Mouse (Mus musculus) c-Kit-positive CD71-positive TER-119-positive erythroid progenitor cells, embryonic 14.5 days (primary cell): ENCODE data around the gene Wdr45b.
"Not testable (repeated sequence)": the region's sequence is repeated elsewhere in the genome, so short reads cannot be mapped to it uniquely, and the experiment has no call there.

Experiments used
- DNase-seq: peaks from one replicate; pipeline ENCODE4 v3.0.0-alpha.2; 2013; ENCODE audit warnings: low spot score

Gene Wdr45b

DNA sequence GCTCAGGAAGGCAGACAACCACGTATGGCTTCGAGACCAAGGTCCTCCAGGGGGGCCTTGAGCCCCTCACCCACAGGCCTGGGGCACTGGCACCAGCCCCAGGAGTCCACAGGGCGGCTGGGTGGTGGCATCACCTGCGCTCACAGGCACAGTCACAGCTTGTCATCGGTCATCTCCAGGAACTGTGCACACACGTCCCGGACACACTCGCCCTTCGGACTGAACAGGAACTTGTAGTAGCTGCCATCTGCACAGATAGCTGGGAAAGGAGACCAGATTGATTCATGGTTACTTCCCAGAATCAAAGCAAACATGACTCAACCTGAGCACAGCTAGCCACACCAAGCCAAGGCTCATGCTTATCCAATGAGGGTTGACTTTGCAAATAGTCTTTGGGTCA, 26.0 kb downstream of the Wdr45b start:
- DNase-seq = no peak

DNA sequence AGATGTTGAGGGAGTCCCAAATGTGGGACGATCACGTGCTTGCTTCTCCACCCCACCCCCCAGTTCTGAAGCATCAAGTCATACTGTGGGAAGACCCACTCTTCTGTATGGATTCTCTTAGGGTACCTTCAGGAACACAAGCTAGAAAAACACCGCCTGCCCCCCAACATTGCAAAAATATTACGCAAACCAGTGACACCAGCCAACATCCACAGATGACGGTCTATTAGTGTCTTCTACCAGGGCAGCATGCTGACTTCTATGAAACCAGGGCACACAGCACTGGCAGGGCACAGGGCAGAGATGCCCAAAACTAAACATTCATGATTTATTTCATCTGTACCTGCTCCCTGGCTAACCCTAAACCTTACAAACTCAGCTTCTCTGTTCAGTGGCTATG, 27.6 kb downstream of the Wdr45b start:
- DNase-seq = no peak

DNA sequence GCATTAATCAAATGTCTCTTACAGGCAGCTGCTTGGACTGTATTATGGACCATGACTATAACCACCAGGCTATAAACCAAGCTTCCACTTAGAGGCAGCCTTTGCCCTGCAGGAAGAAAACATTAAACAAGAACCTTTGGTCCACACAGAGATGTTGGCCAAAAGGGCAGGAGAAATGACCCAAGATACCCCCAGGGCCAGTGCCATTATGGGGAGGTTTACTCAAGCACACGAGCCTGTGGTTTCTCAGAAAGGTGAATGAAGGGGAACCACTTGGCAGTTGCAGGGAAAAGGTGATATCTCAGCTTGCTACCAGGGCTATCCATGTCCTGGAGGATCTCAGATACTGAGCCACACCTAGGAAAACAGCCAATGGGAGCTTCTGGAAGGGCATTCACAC, 28.2 kb downstream of the Wdr45b start:
- no peak for DNase-seq

DNA sequence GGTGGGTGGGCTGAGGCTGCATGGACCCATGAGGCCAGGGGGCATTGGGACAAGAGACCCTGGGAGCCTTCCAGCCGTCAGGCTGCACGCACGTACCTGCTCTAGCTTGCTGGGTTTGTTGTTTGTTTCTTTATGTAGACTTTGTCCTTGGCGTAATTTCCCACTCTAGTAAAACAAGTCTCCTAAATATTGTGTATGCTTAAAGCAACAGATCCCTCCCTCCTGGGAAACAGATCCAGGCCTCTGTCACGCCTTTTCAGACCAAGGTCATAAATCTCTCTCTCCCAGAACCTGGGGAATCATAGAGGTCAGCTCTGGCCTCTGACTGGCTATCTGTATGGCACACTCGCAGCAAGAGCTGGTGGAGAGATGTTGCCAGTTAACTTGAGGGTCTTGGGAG, 46.5 kb downstream of the Wdr45b start:
- DNase-seq = not testable (repeated sequence)

DNA sequence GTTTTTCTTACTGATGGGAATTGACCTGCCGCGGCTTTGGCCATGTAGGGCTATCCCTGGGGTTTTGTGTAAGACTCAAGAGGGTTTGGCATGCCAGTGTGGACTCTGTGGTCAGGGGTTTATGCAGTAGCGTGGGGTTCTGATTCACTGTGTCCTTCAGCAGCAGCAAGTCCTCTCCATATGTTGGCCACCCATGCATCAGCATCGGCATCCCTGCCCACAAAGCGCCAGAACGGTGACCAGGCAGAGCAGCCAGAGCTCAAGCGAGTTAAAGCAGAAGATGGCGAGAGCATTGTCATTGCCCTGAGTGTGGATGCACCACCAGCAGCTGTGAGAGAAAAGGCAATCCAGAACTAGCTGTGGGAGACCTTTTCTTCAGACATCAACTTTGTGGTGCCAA, 47.6 kb downstream of the Wdr45b start:
- DNase-seq = no peak

DNA sequence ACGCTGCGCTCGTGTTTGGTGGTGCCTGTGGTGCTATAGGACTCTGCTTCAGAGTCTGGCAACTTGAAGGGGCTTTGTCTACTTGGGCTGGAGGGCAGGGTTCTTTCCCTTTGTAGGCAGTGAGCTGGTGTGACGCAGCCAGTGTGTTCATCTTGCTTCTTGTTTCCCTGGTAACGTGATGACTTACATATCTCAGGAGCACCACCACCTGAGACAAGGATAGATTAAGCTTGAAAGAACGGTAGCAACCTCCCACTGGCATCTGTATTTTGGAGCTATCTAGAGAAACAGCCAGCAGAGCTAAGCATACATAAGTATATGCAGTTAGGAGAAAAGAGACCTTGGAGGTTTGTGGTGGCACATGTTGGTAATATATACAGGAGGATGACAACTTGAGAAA, 48.9 kb downstream of the Wdr45b start:
- no peak for DNase-seq

DNA sequence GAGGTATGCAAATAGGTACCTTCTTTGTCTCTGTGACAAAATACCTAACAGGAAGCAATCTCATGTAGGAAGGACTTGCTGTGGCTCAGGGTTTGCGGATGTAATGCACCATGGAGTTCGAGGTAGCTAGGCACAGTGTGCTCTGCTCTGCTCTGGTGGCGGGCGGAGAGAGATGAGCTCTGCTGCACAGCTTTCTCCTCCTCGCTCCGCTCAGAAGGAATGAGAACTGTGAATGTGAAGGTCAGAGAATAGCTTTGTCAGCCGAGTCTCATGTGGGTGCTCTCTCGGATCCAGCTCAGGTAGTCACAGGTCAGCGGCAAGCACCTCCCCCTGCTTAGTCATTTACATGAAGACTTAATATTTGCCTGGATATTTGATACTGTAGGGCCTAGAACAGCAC, 54.0 kb downstream of the Wdr45b start:
- no peak for DNase-seq

DNA sequence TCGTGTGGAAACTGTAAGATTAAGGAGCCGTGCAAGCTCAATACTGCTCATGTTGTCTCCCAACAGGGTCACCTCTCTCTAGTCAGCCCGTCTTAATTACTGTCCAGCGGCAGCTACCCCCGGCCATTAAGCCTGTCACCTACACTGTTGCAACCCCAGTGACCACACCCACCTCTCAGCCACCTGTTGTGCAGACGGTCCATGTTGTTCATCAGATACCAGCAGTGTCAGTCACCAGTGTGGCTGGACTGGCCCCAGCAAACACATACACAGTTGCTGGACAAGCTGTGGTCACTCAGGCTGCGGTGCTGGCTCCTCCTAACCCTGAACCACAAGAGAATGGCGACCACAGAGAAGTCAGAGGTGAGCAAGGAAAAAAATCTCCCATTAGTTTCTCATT, 55.8 kb downstream of the Wdr45b start:
- DNase-seq = no peak

DNA sequence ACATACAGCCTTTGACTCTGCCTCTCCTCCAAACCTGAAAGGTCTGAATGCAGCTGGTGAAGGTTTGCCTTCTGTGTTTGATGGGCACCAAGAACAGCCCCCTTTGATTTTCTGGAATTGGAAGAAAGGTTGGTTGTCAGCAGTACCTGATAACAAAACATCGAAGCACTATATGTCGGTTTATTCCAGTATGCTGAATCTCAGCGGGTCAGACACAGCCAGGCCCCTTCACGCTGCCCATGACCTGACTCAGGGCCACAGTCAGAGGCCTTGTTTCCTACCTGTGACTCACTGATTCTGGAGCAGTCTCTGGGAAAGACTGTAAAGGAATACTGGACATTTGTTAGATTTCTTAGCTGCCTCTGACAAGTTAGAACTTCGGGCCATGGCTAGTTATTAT, 59.5 kb downstream of the Wdr45b start:
- no peak for DNase-seq

DNA sequence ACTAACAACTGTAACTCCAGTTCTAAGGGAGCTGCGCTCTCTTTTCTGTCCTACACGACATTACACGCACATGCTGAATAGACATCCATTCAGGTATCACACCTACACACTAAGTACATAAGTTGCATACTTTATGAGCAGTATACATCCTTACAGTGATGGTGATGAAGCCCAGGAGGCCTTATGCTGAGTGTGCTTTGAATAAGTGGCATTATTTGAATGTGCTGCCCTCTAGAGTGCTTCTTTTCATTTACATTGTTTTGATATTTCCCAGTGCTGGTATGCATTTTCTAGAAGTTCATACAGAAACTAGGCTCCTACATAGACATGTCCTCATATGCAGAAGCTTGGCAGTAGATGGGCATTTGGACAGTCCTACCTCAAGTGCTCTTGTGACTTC, 64.4 kb downstream of the Wdr45b start:
- DNase-seq = no peak

DNA sequence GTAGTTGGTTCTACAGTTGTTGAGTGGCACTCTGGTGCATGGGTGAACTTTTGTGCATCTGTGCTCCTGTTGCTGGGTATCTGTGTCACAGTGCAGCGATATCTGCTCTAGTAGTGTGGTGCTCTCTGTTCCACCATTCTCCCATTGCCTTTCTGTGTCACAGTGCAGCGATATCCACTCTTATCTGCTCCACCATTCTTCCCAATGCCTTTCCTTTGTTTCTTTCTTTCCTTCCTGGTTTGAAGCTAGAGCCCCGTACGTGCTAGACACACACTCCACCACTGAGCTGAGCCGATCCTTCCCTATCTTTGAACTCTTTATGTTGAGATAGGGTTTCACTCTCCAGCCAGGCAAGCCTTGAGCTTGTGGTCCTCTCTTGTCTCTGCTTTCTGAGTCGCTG, 71.3 kb downstream of the Wdr45b start:
- DNase-seq = no peak

DNA sequence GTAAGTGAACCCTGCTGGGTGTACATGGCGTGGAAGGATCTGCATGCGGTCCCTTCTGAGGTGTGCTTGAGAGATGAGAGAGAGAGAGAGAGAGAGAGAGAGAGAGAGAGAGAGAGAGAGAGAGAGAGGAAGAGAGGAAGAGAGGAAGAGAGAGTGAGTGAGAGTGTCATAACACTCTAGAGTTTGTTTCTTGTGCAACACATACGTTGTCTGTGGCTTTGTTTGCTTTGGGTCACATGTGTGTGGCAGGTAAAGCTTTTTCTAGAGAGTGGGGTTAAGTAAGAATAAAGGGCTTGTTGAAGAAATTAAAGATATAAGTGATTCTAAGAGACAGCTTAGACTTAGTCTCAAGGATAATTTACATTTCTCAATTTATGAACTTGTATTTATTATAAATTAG, 76.2 kb downstream of the Wdr45b start:
- no peak for DNase-seq

DNA sequence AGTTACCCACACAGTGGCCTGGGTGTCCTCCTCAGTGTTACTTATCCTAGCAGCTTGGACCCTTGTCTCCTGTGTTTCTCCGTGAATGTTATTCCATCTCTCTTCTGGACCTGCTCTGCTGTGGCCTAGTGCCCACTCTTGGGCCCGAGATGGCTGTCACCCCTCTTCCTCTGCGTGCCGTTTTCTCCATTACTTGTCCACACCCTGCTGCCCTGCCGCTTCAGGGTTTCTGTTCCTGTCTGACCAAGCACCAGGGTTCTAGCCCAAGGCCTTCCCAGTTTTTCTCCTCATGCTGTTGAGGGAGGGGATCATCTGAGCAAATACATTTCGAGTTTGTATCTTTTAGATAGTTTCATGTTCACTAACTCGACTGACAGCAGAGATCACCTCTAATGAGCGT, 76.7 kb downstream of the Wdr45b start:
- DNase-seq = no peak
